Mouse (Mus musculus) heart, adult 2 months (tissue): ENCODE measurements around the gene Egln3.

Experiments used
- CTCF ChIP-seq: fragments of 200-600 bp; IDR thresholded peaks from 2 replicates; pipeline ENCODE4 v1.8.1; 2022; ENCODE audit warnings: antibody characterized with exemption, mild to moderate bottlenecking, moderate library complexity
- POLR2A ChIP-seq: fragments of 200-500 bp; IDR thresholded peaks from 2 replicates; pipeline ENCODE4 v1.6.1; 2011; ENCODE audit warnings: mild to moderate bottlenecking, low read depth, low read length, control low read depth; ENCODE audit not compliant: insufficient read depth

- no peak for TF ChIP-seq POLR2A
- TF ChIP-seq CTCF = no peak
Observed at GRCm38 (mm10) chr12:54226341-54226740, 22.7 kb upstream of the Egln3 start.
